Mouse (Mus musculus) liver (tissue): ENCODE measurements at regions not wholly inside any gene's neighbourhood (a gene's known extent, or its start where the extent isn't known, plus 50 kb on each side); places are given as distances from the start of the nearest gene placed in this dataset.

Source experiments
- DNase-seq: peaks from one replicate; pipeline ENCODE4 v3.0.0-alpha.2; 2020; ENCODE audit warnings: mixed read lengths

DNA sequence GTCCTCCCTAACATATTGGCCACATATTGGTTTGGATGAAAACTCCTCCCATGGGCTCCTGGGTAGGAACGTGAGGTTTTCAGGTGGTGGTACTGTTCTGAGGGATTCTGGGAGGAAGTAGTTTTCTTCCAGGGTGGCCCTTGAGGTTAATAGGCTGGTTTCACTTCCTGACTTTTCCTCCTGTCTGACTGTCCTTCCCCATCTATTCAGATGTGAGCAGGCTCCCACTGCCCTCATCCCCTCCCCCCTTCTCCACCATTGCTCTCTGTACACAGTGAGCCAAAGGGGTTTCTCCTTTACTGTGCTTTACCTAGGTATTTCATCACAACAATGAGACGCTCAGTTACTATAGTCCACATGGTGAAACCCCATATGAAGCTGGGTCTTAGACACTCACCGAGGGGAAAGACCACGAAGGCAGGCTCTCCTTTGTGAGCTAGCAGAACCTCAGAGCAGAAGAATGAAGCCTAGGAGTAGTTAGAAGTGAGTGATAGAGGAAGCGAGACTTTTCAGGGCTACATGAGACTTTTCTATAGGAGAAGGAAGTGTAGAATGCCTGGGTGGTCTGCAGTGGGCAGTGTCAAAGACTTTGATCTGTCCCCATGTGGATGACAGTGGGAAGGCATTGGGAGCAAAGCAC, 135.3 kb downstream of the Cd83 start:
- DNase-seq: no peak

DNA sequence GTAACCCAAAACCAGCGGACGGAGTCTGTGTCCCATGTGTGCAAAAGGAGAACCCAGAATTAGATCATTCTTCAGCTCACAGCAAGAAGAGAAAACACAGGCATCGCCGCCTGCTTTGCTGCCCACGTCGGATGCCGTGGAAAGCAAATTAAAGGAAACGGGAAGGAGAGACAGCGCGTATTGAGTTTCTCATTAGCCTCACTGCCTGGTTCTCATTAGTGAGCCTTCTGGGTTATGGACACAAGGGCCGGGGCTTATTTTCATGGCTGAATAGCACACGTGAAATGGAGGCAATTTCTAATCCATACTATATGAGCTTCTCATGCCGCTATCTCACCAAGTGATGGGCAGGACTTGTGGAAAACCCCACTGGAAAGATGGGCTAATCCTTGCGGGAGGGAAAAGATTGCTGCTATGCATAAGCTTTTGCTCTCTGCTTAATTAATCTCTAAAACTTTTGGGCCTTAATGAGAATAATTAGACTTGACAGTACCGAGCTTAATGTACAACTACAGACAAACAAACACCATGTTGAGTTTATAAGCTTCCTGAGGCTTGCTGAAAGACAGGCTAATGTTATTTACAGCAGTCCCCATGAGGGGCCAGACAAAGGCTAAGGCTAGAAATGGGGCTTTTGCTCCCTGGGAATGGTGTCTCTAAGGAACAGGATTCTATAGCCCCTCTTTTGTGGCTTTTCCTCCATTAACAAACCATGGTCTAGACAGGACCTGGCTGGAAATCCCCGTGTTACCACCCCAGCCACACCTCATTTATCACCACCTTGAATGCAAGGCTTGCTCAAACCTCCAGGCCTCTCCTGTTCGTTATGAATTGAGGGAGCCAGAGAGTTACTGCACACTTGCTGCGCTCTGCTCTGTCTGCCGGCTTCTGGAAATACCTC, 145.8 kb downstream of the Cd83 start:
- DNase-seq: no peak

- DNase-seq: no peak
These were observed 148.4 kb downstream of the Cd83 start for GRCm38 (mm10) chr13:43932946-43933345.

GRCm38 (mm10) chr13:43935284-43935683, 150.7 kb downstream of the Cd83 start:
- no peak for DNase-seq

DNA sequence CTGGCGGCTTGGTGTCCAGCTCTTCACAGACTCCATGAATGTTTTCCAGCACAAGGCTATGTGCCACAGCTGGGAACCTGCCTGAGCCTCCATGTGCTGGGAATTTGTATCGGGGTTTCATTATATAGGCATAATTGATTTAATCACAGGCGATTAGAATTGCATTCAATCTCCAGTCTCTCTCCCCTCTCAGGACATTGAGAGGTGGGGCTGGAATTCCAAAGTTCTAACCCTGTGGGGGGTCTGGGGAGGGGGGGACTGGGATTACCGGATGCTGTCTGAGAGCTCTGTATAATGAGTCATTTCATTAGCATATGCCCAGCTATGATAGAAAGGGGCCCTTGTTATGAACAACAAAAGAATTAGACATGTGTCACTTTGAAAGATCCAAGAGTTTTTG, 151.9 kb downstream of the Cd83 start:
- DNase-seq: no peak

DNA sequence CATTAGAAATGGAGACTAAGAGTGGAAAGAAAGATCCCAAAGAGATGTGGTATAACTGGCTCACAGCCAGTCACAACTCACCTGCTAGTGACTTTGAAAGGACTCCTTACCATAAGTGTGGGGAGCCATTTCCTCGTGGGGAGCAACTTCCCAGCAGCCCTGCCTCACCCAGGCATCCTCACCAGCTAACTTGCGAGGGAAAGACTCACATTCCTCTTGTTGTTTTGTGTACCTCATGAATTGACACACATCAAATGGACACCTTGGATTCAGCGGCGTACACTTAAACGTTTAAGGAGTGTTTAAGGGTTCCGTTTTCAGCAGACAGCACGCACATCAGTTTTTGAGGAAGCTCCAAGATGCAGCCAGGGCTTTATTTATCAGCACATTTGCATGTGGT, 154.0 kb downstream of the Cd83 start:
- no peak for DNase-seq

DNA sequence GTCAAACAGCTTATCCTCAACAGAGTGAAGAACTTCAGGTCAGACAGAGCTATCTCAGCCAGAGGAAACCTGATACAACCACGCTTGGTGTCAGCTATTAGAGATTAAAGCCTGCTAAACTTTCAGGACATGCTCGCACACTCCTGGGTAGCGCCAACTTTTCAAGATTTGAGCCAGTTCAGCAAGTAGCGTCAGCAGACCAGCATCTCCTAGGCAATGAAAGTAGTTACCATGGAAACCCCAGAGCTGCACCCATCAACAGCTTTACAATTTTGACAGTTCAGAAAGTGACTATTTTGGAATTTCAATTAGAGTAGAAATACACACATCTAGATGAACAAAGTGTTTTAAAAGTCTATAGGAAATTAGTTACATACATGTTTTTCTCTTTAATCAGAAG, 154.8 kb downstream of the Cd83 start:
- no peak for DNase-seq

GRCm38 (mm10) chr13:43941731-43942130, 157.2 kb downstream of the Cd83 start:
- no peak for DNase-seq

- no peak for DNase-seq
These were observed 164.0 kb downstream of the Cd83 start for GRCm38 (mm10) chr13:43948606-43949005.

DNA sequence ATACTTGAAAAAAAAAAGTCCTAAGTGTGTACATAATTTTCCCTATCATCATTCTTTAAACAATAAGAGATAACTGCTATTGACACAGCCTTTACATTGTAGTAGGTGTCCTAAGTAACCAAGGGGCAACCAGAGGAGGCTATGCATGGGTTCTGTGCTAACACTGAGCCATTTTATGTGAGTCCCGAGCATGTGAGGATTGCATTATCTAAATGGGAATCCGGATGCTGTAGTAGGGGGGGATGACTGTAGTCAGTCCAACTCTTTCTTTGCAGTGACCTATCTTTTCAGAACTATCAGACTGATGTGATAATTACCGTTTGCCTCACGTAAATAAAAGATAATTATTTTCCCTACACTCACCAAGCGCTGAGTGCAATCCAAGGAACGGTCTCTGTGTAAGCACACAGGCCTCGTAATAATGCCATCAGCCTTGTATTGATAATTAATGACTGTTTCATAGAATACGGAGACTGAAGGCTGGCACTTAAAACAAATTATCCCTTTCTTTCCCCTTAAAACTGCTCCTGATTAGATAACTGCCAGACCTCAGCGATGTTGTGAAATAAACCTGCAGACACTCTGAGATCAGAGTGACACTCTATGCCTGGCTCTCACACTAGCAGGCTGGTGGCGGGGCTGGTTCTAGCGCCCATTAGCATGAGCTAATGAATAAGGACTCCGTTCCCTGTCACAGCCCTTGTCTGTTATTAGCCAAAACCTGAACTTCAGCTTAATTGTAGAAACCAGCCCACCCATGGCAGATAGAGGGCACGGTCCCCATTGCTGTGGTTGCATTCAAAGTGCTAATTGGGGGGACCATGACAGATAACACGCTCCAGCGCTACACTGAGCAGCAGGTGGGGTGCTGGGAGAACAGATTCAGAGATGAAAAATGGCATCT, 165.4 kb downstream of the Cd83 start:
- no peak for DNase-seq

DNA sequence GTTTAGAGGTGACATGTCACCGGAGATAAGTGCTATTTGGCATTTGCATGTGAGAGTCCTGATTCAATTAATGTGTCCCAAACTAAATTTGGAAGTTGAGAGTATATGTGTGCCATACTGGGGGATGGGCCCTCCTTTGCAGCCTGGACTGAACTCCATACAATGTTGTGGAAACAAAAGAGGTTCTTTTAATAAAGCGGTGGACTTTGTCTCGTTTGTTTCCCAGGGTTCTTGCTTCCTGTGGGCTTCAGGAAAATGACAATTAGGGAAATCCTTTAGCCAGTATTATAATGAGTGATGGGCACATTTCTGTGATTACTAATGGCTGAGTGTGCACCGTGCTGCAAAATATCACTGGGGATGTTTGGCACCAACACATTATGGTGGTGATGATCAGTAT, 167.9 kb downstream of the Cd83 start:
- DNase-seq: no peak

GRCm38 (mm10) chr13:43952972-43953592, 168.5 kb downstream of the Cd83 start:
- no peak for DNase-seq

DNA sequence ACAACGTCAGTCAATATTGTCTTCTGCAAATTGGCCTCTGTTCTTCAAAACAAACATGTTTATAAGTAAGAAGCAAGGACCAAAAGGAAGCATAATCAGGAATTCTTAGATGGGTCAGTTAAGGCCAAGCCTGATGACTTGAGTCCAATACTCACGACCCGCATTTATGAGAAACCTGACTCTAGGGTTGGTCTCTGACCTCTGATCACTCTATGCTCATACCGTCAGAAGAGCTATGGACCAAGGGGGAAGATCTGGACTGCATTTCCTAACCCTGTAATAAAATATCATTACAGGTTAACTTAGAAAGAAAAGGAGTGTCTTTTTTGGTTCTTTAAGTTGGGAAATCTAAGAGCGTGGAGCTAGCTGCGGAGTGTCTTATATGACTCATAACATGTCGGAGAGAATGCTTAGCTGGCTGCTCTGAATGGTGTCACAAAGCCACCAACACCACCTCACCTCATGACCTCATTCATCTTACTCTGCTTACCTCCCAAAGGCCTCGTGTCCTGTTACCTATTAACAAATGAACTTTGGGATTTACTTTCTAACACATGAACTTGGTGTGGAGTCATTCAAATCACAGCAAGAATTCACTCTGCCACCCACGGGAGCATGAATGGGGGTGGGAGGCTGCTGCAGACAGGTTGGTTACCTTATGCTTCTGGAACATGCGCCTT, 170.3 kb downstream of the Cd83 start:
- DNase-seq: no peak

DNA sequence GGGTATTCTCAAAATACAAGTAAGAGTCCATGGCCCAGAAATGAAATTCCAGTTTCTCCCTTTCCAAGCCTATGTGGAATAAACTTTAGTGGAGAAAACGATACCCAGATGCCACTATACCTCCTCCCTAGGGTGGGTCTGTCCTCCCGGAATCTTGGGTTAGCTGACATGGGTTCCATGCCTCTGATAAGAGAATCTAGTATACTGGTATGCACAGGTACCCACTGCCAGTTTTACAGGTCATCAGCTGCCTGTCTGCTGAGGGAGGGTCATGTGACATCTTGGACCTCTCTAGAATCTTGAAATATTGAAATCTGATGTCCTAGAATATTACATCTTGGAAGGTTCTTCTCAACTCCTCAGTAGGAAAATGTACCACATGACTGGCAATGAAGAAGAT, 172.5 kb downstream of the Cd83 start:
- DNase-seq: no peak

DNA sequence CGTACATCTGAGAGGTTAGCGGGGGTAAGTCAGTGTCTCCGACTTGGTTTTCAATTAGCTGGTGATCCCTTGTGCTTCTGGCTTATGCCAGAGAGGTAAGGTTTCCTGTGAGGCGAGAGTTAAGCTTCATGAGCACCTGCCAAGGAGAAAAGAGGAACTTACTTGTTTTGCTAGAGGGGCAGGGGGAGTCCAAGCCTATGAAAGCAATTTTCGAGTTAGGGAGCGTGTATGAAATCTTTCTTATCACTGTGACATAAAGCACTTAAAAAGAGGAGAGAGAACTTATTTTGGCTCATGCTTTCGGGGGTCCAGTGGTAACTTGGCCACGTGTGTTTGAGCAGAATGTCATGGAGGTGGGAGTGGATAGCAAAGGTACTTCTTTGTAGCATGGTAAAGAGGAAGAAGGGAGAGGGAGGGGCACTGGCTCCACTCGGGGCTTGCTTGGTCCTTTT, 174.6 kb downstream of the Cd83 start:
- DNase-seq: no peak

GRCm38 (mm10) chr13:43961047-43961690, 176.6 kb downstream of the Cd83 start:
- DNase-seq: no peak

DNA sequence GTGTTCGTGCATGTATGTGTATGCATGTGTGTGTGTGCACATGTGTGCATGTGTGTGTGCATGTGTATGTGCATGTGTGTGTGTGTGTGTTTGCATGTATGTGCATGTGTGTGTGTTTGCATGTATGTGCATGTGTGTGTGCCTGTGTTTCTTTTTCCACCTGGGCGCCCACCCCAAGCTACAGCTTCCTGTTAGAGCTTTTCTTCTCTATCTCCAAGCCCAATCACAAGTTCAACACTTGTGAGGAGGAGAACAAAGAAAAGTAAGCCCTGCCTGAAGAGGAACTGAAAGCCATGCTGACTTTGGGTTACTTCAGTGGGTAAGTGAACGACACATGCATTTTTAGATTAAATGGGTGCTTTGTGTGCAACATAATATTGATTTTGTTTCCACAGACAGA, 177.4 kb downstream of the Cd83 start:
- no peak for DNase-seq

GRCm38 (mm10) chr13:43963321-43963720, 178.7 kb downstream of the Cd83 start:
- DNase-seq: no peak

GRCm38 (mm10) chr13:43965256-43965905, 180.8 kb downstream of the Cd83 start:
- no peak for DNase-seq

DNA sequence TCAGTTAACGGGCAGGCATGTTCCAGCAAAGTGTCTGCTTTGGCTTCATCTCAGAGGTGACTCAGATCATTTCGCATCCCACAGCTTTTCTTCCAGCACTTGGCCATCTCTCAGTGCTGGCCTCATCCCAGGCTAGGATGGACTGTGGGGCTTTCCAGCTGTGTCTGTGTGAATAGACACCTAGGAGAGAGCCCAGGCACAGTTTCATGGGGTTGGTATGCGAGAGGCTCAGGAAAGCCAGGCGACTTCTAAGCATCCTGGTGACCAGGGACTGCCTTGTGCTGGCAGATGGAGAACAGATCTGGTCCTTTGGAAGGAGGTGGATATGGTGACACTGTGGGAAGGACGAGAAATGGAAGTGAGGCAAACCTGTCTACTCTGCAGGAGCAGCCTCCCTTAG, 182.9 kb downstream of the Cd83 start:
- DNase-seq: no peak

GRCm38 (mm10) chr13:43972906-43973305, 188.3 kb downstream of the Cd83 start:
- DNase-seq: no peak
